Mouse (Mus musculus) right cerebral cortex, postnatal 14 days (tissue): ENCODE results near the gene Rbm6.
A peak's percentile ranks its signal among the peaks of the same experiment; 100 is the strongest.

ENCODE experiments used
- DNase-seq: peaks from one replicate; pipeline ENCODE4 v3.0.0; 2022

The Rbm6 gene

DNA sequence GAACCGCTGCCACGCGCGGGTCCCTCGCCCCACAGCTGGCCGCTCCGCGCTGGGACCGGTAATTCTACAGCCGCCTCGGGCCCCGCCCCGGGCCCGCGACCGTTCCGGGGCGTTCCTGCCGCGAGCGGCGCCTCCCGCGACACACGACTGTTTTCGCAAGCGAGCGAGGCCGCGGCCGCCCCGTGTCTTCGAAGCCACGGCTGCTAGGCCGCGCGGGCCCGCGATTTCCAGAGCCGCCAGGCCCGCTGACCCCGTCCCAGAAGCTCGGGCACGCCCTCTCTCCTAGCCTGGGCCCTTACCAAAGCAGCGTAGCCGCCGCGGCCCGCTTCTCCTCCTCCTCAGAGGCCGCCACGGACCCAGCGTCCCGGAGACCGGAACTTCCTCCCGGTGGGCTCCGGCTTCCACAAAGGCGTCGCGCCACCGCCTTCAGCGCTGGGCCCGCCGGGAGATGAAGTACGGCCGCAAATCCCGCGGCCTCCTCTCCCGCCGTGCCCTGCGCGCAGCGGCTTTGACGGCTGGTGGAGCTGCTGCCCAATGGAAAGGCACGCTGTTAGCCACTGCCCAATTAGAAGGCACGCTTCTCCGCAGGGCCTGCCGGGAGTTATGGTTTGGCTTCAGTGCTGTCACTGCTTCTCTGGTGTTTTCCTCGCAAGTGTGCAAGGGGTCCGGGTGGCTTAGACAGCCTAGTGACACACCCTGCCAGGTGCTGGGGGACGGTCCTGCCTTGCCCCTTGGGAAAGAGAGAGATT, 513 bp downstream of the Rbm6 start:
- peak; percentile 94 for DNase-seq

- no peak for DNase-seq
These were observed 7.0 kb downstream of the Rbm6 start for GRCm38 (mm10) chr9:107866081-107866480.

DNA sequence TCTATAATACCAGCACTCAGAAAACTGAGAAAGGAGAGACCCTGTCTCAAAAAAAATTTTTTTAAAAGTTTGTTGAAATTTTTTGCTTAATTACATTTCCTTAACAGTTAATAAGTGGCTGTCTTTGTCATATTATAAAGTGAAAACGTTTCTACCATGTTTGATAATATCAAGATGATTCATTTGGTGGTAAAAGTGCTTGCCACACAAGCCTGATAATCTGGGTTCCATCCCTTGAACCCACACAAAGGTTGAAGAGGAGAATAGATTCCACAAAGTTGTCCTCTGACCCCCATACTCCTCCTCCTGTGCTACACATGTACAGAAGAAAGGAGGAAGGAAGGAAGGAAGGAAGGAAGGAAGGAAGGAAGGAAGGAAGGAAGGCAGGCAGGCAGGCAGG, 8.5 kb downstream of the Rbm6 start:
- DNase-seq: no peak

- DNase-seq: no peak
These were observed 14.7 kb downstream of the Rbm6 start for GRCm38 (mm10) chr9:107858343-107858742.

DNA sequence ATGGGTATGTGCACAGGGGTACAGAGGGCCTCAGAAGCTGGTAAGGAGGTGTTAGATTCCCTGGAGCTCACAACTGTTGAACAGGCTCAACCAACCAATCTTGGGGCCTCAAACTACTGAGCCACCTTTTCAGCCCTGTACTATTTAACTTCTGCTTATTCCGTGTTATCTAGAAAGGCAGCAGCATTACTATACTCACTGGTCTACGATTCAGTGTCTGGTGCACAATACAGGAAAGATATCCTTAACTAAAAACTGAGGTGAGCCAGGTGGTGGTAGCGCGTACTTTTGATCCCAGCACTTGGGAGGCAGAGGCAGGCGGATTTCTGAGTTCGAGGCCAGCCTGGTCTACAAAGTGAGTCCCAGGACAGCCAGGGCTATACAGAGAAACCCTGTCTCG, 24.1 kb downstream of the Rbm6 start:
- no peak for DNase-seq

DNA sequence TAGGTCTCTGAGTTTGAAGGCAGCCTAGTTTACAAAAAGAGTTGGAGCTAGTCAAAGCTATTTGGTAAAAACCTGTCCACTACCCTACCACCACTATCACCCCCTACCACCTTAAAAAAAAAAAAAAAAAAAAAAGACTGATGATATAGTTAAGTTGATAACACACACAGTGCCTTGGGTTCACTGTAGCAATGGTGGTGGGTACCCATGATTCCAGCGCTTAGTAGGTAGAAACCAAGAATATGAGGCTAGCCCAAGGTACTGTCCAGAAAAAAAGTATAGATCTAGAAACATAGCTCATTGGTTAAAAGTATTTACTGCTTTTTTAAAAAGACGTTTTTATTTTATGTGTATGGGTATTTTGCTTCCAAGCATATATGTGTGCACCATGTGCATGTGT, 30.3 kb downstream of the Rbm6 start:
- DNase-seq: no peak

- no peak for DNase-seq
These were observed 34.2 kb downstream of the Rbm6 start for GRCm38 (mm10) chr9:107838869-107839268.

GRCm38 (mm10) chr9:107833826-107834225, 39.2 kb downstream of the Rbm6 start:
- DNase-seq: no peak

- DNase-seq: no peak
These were observed 41.3 kb downstream of the Rbm6 start for GRCm38 (mm10) chr9:107831765-107832164.

DNA sequence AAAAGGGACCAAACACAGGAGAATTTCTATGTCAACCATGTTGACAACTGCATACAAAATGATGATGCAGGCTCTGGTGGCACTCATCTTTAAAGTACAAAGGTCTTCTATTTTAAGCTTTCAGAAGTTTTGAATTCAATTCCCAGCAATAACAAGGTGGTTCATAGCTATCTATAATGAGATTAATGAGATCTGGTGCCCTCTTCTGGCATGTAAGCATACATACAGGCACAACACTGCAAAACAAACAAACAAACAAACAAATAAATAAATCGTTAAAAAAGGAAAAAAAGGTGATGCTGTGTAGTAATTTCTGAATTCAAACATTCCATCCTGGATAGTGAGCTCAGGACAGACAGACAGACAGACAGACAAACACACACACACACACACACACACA, 60.9 kb downstream of the Rbm6 start:
- no peak for DNase-seq

DNA sequence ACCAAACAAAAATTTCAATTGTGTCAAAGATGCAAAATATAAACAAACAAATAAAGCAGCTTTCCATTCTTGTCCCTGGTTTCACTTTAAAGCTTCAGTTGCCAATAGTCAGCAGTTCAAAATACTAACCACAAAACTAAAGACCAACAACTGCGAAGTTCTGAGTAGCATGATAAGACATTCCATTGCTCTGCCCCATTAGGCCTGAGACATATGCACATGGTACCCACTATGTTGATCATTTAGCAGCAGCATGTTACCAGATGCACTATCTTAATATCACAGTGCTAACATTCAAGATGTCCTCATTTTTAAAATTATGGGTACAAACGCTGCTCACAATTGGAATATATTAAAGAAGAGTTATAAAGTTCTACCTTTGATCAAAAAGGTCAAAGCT, 62.1 kb downstream of the Rbm6 start:
- DNase-seq: no peak

GRCm38 (mm10) chr9:107791714-107792113, 81.3 kb downstream of the Rbm6 start:
- DNase-seq: no peak

DNA sequence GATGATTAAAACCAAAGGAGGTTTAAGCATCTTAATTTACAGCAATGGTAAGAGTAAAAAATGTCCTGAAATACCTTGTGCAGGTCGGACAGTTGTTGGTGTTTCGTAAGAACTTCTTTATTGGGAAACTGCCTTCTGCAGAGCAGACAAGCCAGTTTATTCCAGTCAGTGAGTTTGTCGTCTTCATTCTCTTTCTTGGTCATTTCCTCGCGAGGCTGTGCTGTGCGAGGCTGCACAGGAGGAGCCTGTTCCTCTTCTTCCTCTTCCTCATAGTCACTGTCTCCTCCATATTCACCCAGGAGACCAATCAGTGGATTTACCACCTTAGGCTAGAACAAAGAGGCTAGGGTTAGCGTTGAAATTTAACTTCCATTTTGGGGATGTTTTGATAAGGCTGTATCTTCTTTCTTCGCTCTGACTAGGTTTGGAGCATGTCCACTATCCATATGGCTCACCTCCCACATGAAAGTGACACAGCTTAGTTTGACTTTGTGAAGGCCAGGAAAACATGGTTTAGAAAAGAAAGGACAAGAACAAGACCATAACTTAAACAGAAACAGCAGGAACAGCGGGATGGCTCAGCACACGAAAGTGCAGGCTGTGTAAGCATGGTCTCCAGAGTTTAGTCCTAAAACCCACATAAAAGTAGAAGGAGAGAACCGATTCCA, 90.4 kb downstream of the Rbm6 start:
- DNase-seq: no peak

- no peak for DNase-seq
These were observed 96.2 kb downstream of the Rbm6 start for GRCm38 (mm10) chr9:107776809-107777208.

- no peak for DNase-seq
These were observed 98.6 kb downstream of the Rbm6 start for GRCm38 (mm10) chr9:107774411-107774810.

- DNase-seq: no peak
These were observed 101.3 kb downstream of the Rbm6 start for GRCm38 (mm10) chr9:107771782-107772181.

- peak; percentile 95 for DNase-seq
These were observed 102.4 kb downstream of the Rbm6 start, which contains the start of gene Rbm5 for GRCm38 (mm10) chr9:107770374-107771290. Gene Rbm5, minus strand, starts transcription at chr9:107770996.

GRCm38 (mm10) chr9:107770037-107770373, 103.0 kb downstream of the Rbm6 start:
- no peak for DNase-seq

- no peak for DNase-seq
These were observed 103.5 kb downstream of the Rbm6 start for GRCm38 (mm10) chr9:107769445-107770000.

DNA sequence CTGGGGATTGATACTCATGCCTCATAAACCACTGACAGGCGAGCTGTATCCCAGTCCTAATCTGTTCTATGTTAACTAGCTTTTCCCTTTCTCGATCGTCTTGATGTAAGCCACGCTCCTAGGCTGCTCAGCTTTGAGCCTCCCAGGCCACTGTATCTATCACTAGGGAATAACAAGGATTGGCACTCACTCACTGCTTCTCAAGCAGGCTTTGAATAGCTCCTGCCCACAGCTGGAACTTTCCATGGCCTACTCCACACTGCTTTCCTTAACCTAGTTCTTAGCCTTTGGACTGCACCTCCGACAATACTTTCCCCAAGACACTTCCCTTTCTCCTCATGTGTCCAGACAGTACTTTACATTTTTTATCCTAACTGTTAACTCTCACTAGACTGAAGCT, 104.2 kb downstream of the Rbm6 start:
- no peak for DNase-seq

DNA sequence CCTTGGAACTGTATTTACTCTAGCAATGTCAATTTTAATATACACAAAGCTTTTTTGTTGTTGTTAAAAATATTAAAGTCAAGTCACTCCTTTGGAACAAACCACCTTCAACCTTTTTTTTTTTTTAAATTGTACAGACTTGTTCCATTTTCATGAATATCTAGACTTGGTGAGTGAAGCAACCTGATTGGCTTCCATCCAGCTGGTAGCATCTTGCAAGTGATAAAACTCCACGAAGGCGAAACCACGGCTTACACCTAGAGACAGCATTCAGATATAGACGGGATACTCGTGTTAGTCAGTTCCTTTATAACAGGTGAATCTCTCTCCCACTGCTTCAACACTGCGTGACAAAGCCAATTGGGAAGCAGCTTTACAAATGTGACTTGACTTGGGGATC, 113.4 kb downstream of the Rbm6 start:
- DNase-seq: no peak

DNA sequence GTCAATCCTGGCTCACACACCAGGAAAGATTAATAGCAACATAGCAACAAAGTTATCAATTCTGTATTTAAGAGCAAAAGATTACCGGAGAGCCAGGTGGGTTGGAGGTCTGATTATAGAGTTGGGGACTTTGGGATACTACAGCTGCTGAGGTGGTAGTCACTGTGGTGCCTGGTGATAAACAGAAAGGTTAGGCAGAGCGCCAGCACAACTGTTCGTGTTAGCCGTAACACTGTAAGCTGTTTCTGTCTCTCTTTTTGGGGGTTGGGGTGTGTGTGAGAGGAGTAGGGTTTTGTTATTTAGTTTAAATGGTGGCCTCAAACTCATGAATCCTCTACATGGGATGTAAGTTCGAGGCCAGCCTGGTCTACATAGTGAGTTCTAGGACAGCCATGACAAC, 122.7 kb downstream of the Rbm6 start:
- DNase-seq: no peak

GRCm38 (mm10) chr9:107748063-107748462, 125.0 kb downstream of the Rbm6 start:
- DNase-seq: no peak
